Mouse (Mus musculus): Measurements from ENCODE around the gene Fermt3.

The Fermt3 gene

DNA sequence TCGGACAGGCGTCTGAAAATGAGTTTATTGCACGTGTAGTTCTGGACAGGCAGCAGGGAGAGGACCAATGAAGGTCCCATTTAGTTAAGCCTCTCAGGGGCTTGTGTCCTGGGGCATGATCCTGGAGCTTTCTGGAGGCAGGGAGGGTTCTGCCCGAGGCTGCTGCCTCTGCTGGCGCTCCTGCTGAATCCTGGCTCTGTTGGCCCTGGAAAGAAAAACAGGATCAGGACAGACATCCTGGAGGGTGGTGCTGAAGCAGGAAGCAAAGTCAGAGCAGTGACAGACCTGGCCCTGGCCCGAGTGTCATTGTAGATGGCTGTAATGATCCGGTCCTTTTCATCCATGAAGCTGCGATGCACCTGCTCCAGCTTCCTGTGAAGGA, 31.4 kb downstream of the Fermt3 start:
- no peak for DNase-seq

GRCm38 (mm10) chr19:6987061-6987903, 32.0 kb downstream of the Fermt3 start, which contains the start of gene Vegfb:
Gene Vegfb, minus strand, starts transcription at chr19:6987651.
- DNase-seq: peak; percentile 72

GRCm38 (mm10) chr19:6985951-6986708, 33.1 kb downstream of the Fermt3 start:
- no peak for DNase-seq

- peak; percentile 35 for DNase-seq
These were observed 34.0 kb downstream of the Fermt3 start for GRCm38 (mm10) chr19:6985300-6985699.

DNA sequence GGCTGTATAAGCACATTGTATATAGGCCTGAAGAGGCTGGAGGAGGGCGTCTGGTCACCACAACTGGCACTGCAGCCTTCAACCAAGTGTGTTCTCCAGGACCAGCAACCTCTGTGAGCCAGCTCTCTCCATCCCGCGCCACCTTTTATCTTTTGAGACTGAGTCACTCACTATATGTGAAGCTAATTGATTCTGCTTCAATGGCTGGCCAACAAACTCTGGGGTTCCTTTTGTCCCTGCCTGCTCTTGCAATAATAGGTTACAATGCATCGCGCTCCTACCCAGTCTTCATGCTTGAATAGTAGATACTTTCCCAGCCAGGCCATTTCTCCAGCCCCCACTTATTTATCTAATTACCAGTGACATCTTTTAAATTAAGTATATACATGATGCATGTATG, 35.6 kb downstream of the Fermt3 start:
- no peak for DNase-seq

DNA sequence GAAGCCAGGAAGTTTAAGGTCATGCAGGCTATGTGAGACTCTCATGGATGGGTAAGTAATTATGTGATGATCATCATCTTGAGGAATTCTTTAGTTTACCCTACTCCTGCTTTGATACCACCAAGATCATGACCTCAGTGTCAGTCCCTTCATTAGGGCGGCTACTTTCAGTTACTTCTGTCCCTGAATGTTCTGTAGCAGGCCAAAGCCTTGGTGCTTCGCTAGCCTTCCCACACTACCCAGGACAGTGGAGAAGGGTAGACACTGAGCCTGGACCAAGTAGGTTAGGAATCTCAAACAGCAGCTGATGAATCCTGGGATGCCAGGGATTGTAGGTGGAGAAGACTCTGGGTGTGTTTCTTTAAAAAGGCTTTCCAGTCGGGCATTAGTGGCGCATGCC, 37.8 kb downstream of the Fermt3 start:
- DNase-seq: no peak

- peak; percentile 99 for DNase-seq
These were observed 38.7 kb downstream of the Fermt3 start, which contains the start of gene Fkbp2 for GRCm38 (mm10) chr19:6980381-6981093. Gene Fkbp2, minus strand, starts transcription at chr19:6980501.

DNA sequence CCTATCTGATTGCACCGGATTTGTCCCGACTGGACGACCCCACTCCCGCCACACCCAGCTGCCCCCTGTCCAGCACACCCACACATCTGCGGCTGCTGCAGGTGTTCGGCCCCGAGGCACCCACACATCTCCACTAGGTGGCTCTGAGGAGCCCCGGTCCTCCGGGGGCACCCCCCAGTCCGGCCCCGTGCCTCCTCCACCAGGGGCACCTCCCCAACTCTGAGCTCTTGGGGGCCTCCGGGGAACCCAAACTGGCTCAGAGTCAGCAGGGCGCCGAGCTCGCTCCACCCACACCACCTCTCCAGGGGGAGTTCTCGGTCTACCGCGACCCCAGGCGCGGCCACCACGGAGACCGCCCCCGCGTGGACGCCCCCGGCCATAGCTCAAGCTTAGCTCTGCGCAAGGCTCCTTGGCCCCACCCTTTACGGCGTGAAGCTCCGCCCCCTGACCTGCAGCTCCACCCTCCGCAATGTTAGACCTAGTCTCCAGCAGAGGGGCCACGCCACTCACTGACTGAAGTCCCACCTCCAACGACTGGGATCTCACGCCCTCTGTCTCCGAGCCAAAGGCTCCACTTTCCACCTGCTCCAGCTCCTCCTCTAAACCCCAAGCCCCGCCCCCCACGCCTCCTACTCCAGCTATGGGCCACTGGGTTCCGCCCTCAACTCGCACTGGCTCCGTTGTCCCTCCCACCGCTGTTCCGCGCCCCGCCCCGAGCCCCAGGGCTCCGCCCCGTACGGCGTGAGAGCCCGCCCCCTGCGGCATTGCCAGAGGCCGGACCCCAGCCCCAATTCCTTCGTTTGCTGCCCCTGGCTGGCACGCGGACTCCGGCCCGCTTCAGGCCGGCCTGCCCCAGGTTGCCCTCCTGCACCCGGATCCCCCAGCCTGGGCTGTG, 39.5 kb downstream of the Fermt3 start:
- peak; percentile 99 for DNase-seq

- peak; percentile 64 for DNase-seq
These were observed 40.2 kb downstream of the Fermt3 start for GRCm38 (mm10) chr19:6979001-6979479.

- no peak for DNase-seq
These were observed 40.7 kb downstream of the Fermt3 start for GRCm38 (mm10) chr19:6978639-6978974.

GRCm38 (mm10) chr19:6977759-6978638, 41.3 kb downstream of the Fermt3 start:
- no peak for DNase-seq

- DNase-seq: no peak
These were observed 43.4 kb downstream of the Fermt3 start, which contains the start of gene Plcb3 for GRCm38 (mm10) chr19:6975537-6976521. Gene Plcb3, minus strand, starts transcription at chr19:6976470.

GRCm38 (mm10) chr19:6974211-6975205, 44.8 kb downstream of the Fermt3 start, which contains the start of gene Ppp1r14b:
Gene Ppp1r14b, plus strand, starts transcription at chr19:6974968.
- peak; percentile 52 for DNase-seq

DNA sequence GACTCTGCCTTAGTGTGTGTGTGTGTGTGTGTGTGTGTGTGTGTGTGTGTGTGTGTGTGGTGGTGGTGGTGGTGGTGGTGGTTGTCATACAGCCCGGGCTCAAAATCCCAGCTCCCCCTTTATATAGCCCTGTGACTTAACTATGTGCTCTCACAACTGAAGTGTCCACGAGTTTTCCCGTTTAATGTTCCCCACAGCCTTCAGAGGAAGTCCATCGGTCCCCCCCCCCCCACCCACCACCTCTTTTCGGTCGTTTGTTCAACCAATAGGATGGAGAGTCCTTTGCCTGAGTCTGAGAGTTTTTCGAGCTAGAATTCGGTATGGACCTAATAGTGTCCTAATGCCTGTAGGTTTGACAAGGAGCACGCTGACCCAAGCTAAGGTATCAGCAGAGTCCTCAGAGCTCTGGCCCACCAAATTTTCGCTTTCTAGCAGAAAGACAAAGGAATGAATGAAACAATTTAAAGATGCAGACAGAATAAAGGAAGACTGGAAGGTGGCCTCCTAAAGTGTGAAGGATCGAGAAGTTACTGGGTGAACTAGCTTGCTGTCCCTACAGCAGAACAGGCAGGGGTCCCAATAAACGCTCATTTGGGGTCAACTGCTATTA, 45.6 kb downstream of the Fermt3 start:
- DNase-seq: no peak

DNA sequence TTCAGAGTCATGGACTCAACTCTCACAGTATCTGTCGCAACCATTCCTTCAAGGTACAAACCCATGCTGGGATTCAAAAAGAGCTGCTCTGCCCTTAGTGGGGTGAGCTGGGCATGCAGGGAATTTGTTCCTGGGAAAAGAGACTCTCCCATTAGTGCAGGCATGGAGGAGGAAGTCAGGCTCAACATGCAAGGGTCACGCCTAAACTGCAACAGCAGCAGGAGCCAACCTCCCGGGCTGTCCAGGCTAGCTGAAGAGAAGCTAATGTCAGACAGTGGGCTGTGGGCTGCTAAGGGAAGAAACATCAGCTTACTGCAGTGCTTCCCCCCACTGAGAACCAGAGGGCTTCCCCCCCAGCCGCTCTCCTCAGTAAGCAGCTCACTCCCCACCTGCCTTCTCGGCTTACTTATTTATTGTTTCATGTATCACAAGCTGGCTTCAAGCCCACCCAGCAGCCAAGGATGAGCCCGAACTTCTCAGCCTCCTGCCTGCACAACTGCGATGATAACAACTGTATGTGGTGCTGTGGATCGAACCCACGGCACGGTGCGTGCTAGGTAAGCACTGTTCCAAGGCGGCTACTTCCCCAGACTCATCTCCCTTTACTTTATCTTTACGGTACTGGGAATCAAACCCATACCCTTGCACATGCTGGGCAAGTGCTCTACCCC, 46.9 kb downstream of the Fermt3 start:
- no peak for DNase-seq

GRCm38 (mm10) chr19:6971644-6972043, 47.6 kb downstream of the Fermt3 start:
- DNase-seq: no peak

DNA sequence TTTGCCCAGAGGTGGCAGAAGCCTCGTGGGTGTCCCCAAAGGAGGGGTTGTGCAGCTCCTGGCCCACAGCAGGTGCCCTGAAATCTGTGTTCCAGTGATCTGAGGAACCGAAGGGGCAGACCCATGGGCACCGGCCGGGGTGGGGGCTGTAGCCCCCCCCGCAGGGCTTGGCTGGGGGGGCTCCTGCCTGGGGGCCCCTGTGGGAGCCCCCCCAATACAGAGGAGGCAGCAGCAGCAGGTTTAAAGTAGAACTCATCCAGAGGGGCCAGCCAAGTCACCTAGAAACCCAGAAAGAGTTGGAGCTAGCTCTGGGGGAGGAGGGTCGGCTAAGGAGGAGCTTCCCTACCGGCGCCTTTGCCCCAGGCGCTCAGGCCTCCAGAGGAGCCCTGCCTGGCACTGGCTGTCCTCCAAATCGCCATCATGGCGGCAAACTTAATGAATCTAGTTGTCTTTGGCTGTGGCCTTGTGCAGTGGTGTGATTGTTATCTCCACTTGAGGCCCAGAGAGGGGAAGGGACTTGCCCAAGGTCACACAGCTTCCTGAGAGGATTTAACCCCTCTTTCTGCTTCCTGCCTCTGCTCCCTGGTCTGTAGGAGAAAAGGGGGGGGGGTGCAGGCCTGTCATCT, 48.7 kb downstream of the Fermt3 start:
- DNase-seq: no peak
